Mouse (Mus musculus) lung, adult 2 months (tissue): ENCODE measurements around the gene Olfr1124. TPM values are rescaled to one million over a fixed set of nuclear protein-coding genes. Genes with fewer than 3 reads are reported as not detected.
"Not testable (repeated sequence)": the region's sequence is repeated elsewhere in the genome, so short reads cannot be mapped to it uniquely, and the experiment has no call there.

Experiments
- DNase-seq: peaks from one replicate; pipeline ENCODE4 v3.0.0; 2022
- H3K4me1 ChIP-seq: fragments of 200-500 bp; 2 replicates; pipeline ENCODE4 v1.6.1; 2011; ENCODE audit warnings: low read length; ENCODE audit not compliant: control insufficient read depth, insufficient read depth
- H3K4me3 ChIP-seq: fragments of 200-500 bp; replicated peaks from 2 replicates; pipeline ENCODE3; 2011; ENCODE audit warnings: low read depth, mild to moderate bottlenecking, control low read depth, low read length; ENCODE audit errors: extremely low read depth
- CTCF ChIP-seq: fragments of 200-500 bp; IDR thresholded peaks from 2 replicates; pipeline ENCODE4 v1.5.1; 2011; ENCODE audit warnings: mild to moderate bottlenecking, low read length, control low read depth; ENCODE audit not compliant: insufficient read depth
- POLR2A ChIP-seq: fragments of 200-500 bp; IDR thresholded peaks from 2 replicates; pipeline ENCODE4 v1.6.1; 2011; ENCODE audit warnings: low read depth, mild to moderate bottlenecking, control low read depth, low read length, borderline replicate concordance; ENCODE audit errors: extremely low read depth
- WGBS: fragments of 180-500 bp; shearing (Covaris S2); methylation state at CpG from one replicate; pipeline ENCODE4 v1.1.7; 2018; 5-methylcytosine and 5-hydroxymethylcytosine counted together
- polyA plus RNA-seq: library from polyadenylated mRNA; depleted of rRNA; stranded (reverse); fragments of >200 nt; gene quantifications from 2 replicates; pipeline ENCODE4 v1.2.3, GENCODE M21; 2012; rRNA removed

Gene Olfr1124
- not detected in 2 replicates for polyA plus RNA-seq

DNA sequence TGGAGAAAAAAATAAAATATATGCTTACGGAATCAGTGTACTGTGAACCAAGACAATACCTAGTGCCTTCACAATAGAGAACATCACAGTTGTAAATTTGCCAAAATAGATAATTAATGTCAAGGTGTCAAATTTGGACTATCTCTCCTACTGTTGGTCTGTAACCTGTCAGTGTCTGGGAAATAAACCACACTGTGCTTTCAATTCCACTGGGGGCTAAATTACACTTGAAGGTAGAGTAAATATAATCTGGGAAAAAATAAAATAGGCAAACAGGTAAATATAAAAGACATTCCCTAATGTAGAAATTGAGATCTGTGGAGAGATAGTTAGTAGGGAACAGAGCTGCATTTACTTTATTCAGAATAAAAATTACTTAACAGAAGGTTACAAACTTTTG is at the start of gene Olfr1124:
Olfr1124 (plus strand) TSS at position 301 of the 400 bp plus-strand sequence.
- TF ChIP-seq CTCF = no peak
- 95% methylated on average over 1 of the region's 1 CpGs for WGBS
- Histone ChIP-seq H3K4me1 (no peaks in the 10 kb centered on the region), H3K4me3 (no peak within 1 kb of the TSS)
- no peak for DNase-seq

DNA sequence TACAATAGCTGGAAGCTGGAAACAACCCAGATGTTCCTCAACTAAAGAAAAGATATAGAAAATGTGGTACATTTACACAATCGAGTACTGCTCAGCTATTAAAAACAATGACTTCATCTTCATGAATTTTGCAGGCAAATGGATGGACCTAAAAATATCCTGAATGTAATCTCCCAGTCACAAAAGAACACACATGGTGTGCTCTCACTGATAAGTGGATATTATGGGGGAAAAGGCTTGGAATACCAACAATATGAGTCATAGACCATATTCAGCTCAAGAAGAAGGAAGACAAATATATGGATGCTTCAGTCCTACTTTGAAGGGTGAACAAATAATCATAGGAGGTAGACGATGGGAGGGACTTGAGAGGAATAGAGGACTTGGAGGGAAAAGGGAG is 46.1 kb upstream of the Olfr1124 start:
- no peak overlapping the region for H3K4me3 ChIP-seq
- TF ChIP-seq POLR2A (no peak), CTCF (no peak)
- H3K4me1 ChIP-seq = no peaks in the 10 kb centered on the region
- 42% methylated on average over 2 of the region's 2 CpGs for WGBS
- DNase-seq = no peak

DNA sequence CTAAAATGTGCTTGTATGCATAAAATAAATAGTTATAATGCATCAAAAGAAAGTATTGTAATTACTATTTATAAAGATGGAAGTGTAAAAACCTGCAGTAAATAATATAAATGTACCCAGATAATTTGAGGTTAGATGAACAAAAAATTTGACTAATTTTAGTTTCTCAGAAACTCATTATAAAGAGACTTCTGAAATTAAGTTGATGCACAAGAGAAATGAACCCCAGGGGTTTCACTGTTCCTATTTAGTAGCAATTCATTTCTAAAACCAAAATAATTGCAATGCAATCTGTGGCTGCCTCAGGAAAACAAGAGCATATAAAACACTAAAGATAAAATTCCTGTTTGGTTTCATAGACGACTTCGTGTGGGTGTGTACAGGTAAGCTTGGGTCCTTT is 44.5 kb upstream of the Olfr1124 start, which contains the start of gene Olfr1122:
Olfr1122 (plus strand) TSS at position 301 of the 400 bp plus-strand sequence.
- 71% methylated on average over 2 of the region's 2 CpGs for WGBS
- TF ChIP-seq POLR2A (no peak), CTCF (no peak)
- no peak for DNase-seq
- Histone ChIP-seq H3K4me3 (no peak within 1 kb of the TSS), H3K4me1 (no peaks in the 10 kb centered on the region)

DNA sequence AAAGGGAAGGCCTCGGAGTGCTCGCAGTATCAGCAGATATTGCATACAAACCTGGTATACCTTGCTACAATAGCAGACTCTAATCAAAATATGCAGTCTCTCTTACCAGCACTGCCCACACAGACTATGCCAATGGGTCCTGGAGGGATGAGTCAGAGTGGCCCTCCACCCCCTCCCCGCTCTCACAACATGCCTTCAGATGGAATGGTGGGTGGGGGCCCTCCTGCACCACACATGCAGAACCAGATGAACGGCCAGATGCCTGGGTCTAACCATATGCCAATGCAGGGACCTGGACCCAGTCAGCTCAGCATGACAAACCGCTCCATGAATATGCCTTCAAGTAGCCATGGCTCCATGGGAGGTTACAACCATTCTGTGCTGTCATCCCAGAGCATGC is 36.5 kb upstream of the Olfr1124 start:
- 85% methylated on average over 5 of the region's 5 CpGs for WGBS
- DNase-seq, H3K4me1 ChIP-seq, H3K4me3 ChIP-seq: not testable (repeated sequence)

DNA sequence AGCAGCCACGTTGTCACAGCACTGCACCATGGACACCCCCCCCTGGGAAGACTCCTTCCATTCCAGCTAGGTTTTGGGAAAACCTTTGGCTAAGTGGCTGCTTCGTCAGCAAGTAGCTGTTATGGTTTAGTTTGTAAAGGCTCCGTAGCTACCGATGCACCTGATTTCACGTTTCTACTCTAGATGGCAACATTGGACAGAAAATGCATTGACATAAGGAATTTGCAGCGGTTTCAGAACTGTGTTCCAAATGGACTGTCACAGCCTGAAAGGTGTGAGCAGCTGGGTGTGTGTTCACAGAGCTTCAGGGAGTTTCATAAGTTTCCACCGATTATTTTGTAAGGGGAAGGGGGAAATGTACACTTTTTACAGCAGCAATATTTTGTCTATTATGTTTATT is 35.4 kb upstream of the Olfr1124 start:
- 79% methylated on average over 7 of the region's 7 CpGs for whole genome bisulfite sequencing

DNA sequence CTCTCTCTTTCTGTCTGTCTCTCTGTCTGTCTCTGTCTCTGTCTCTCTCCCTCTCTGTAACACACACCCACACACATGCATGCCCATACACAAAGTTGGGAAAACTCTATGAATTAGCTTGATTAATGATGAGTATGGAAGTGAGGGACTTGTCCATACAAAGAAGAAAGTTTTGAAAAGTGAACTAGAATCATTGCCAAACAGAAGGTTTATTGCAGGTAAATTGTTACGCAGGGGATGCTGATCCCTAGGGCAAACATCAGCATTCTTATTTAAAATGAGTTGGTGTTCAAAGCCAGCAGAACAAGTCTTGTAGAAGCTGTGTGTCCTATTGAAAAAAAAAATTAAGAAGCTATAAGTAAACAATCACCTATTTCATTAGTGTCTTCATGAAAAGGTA is 13.7 kb upstream of the Olfr1124 start, which contains the start of gene Olfr1123:
Olfr1123 (plus strand) TSS at position 301 of the 400 bp plus-strand sequence.
- no peaks in the 10 kb centered on the region for H3K4me1 ChIP-seq
- WGBS = 87% methylated on average over 1 of the region's 1 CpGs
- no peak for TF ChIP-seq POLR2A
- no peak for TF ChIP-seq CTCF
- no peak within 1 kb of the TSS for H3K4me3 ChIP-seq
- DNase-seq = no peak

More for the DNA sequence above, 35.4 kb upstream of the Olfr1124 start:
- H3K4me1 ChIP-seq, H3K4me3 ChIP-seq, DNase-seq: not testable (repeated sequence)

DNA sequence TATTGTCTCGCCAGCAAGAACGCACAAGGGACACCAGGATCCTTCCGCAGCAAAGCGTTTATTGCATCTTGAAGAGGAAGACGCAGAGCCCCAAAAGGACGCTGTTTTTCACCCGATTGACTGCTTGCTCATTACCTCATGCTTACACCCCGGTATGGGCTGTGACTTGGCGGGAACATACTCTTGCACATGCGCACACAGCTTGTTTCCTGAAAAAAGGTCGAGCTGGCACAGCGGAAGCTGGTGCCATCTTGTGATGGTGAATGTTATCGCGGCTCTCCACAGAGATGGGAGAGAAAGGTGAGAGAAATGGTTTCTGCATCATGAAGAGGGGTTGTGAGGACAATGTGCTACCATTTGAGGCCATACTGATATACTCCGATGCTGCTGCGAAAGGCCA is 7.7 kb downstream of the Olfr1124 start:
- TF ChIP-seq POLR2A (no peak), CTCF (no peak)
- Histone ChIP-seq H3K4me1 (no peaks in the 10 kb centered on the region), H3K4me3 (no peak overlapping the region)
- WGBS = 86% methylated on average over 16 of the region's 16 CpGs
- no peak for DNase-seq

DNA sequence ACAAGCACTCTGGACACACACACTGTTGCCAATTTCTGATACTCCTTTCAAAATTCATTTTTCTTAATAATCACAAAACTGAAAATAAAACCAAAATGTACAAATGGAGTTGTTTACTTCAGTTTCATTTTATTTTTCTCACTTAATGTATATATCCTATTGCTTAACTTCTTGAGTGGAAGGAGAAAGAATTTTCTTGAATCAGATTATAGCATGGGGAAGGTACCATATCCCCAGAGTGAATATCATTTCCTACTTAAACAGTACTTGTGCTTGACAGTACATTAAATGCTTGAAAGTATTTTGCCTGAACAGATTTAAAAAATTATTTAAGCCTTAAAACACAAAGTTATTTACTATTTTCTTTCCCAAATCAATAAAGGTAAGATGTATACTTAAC is 23.6 kb downstream of the Olfr1124 start, which contains the start of gene Olfr1126:
Olfr1126 (plus strand) TSS at position 301 of the 400 bp plus-strand sequence.
- TF ChIP-seq POLR2A = no peak
- no peak for TF ChIP-seq CTCF
- H3K4me3 ChIP-seq = no peak within 1 kb of the TSS
- no peak for DNase-seq
- no peaks in the 10 kb centered on the region for H3K4me1 ChIP-seq

DNA sequence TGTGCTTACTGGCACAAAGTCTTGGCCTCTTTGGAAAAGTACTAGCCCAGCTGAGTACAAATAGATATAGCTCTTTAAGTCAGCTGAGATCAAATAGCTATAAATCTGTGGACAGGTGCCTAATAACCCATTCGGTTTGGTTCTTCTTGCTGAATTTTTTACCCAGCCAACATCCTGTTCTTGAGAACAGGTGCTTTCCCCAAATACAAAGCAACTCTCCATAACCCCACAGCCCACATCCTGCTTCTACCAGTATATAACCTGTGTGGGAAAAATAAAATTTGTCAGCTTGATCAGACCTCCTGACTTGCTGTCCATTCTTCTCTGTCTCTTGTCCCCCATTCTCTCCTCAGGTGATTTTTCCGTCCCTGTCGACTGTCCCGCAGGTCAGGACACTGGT is 31.7 kb downstream of the Olfr1124 start:
- Histone ChIP-seq H3K4me3 (no peak overlapping the region), H3K4me1 (no peaks in the 10 kb centered on the region)
- DNase-seq = no peak
- WGBS = 86% methylated on average over 4 of the region's 4 CpGs
- TF ChIP-seq POLR2A (no peak), CTCF (no peak)

DNA sequence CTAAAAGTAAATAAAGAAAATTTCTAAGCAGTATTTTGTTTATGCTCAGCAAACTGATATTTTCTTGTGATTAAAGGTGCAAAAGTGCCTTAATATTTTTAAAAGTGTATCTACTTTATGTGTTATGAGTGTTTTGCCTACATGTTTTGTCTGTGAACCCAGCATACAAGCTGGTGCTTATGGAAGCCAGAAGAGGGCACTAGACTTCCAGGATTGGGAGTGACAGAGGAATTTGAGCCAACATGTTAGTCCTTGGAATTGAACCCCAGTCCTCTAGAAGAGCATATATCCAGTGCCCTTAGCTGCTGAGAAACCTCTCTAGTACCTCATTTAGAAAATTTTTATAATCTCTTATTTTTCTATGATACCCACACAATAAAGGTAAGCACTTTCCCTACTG is 50.1 kb downstream of the Olfr1124 start:
- Histone ChIP-seq H3K4me1 (no peaks in the 10 kb centered on the region), H3K4me3 (no peak overlapping the region)
- TF ChIP-seq POLR2A (no peak), CTCF (no peak)
- no peak for DNase-seq

DNA sequence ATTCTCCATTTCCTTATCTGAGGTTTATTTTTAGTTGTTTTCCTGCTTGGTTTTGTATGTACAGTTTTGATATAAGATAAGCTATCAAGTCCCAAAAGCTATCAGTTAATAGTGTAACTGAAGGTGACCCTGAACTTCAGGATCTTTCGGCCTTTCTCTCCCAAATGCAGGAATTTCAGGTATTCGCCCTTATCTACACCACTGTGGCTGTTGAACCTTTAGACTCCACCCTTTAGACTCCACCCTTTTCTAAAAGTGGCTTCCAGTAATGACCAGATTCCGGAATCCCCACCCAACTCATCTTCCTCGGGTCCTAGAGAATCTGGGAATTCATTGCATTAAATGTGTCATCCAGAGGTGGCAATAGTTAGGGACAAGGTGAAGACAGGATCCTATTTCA is 51.1 kb downstream of the Olfr1124 start:
- DNase-seq = no peak
- Histone ChIP-seq H3K4me3 (no peak overlapping the region), H3K4me1 (no peaks in the 10 kb centered on the region)
- no peak for TF ChIP-seq POLR2A
- no peak for TF ChIP-seq CTCF
- WGBS = 68% methylated on average over 4 of the region's 4 CpGs
